In genomic region chr1:43396522-43396921, GRCm38 (mm10) we compare ENCODE assay signal across 23 mouse cellular contexts. TPM values are rescaled to one million over a fixed set of nuclear protein-coding genes. Genes with fewer than 3 reads are reported as not detected.
DNase-seq lines count a peak whose midpoint lies in the region; ATAC-seq lines count a peak whose summit lies in the region.
"Had no signal": no experiment of that assay in that cellular context is flagged by ENCODE, and none has a peak within 500 bp of the region (broad histone marks: within the 10 kb centered on the region; RNA-seq: fewer than 3 reads in every experiment).

No protein-coding gene starts in this region.

- no peak overlapping the region for H3K4me3 ChIP-seq in hindbrain, embryonic 11.5 days (ENCODE audit: low read depth, low read length)
- H3K4me3 ChIP-seq in hindbrain, embryonic 12.5 days: no peak overlapping the region
- H3K4me3 ChIP-seq: embryonic facial prominence, embryonic 12.5 days; forebrain, embryonic 12.5 days; heart, embryonic 10.5 days; left cerebral cortex, adult 2 months; liver, embryonic 15.5 days; midbrain, embryonic 12.5 days; neural tube, embryonic 13.5 days; stomach, embryonic 15.5 days had no signal

- DNase-seq in hindbrain, embryonic 11.5 days (ENCODE audit: low spot score): peak; percentile 8
- DNase-seq in ES-CJ7 (ENCODE audit: low read depth, low spot score) (peak; percentile 34), R1 (ENCODE audit: low read depth, low spot score) (peak; percentile 73)
- DNase-seq in embryo, embryonic 9.5 days (ENCODE audit: extremely low spot score): peak; percentile 30
- DNase-seq in cerebellum, adult 11-12 months: no peak
- no peak for DNase-seq in natural killer cell, adult 2 months (ENCODE audit: low spot score in 2 of 2)
- DNase-seq in lung, postnatal 4 days: no peak
- DNase-seq: gastrocnemius, postnatal 10 days; kidney, adult 11 months; liver; retina, postnatal 1 day; right cerebral cortex, postnatal 4 days; thymus, postnatal 25 days had no signal

- no peak overlapping the region for H3K27ac ChIP-seq in hindbrain, embryonic 11.5 days (ENCODE audit: low read depth, low read length)
- no peak overlapping the region for H3K27ac ChIP-seq in hindbrain, embryonic 12.5 days
- H3K27ac ChIP-seq: embryonic facial prominence, embryonic 12.5 days; forebrain, embryonic 12.5 days; heart, embryonic 10.5 days; left cerebral cortex, adult 2 months; liver, embryonic 15.5 days; midbrain, embryonic 12.5 days; neural tube, embryonic 13.5 days; stomach, embryonic 15.5 days had no signal

- 30% methylated on average over 5 of the region's 5 CpGs for WGBS in hindbrain, embryonic 11.5 days
- 23% methylated on average over 5 of the region's 5 CpGs for WGBS in hindbrain, embryonic 12.5 days

- no peaks in the 10 kb centered on the region for H3K27me3 ChIP-seq in hindbrain, embryonic 11.5 days (ENCODE audit: control insufficient read depth, insufficient read depth, low read length)
- no peaks in the 10 kb centered on the region for H3K27me3 ChIP-seq in hindbrain, embryonic 12.5 days
- H3K27me3 ChIP-seq: embryonic facial prominence, embryonic 12.5 days; forebrain, embryonic 12.5 days; liver, embryonic 15.5 days; midbrain, embryonic 12.5 days; neural tube, embryonic 13.5 days; Patski; stomach, embryonic 15.5 days had no signal

- H3K36me3 ChIP-seq in hindbrain, embryonic 11.5 days (ENCODE audit: control insufficient read depth, insufficient read depth, low read length): no peaks in the 10 kb centered on the region
- H3K36me3 ChIP-seq in hindbrain, embryonic 12.5 days: no peaks in the 10 kb centered on the region
- H3K36me3 ChIP-seq: embryonic facial prominence, embryonic 12.5 days; forebrain, embryonic 12.5 days; heart, embryonic 10.5 days; liver, embryonic 15.5 days; midbrain, embryonic 12.5 days; neural tube, embryonic 13.5 days; stomach, embryonic 15.5 days had no signal

- no peak overlapping the region for H3K9ac ChIP-seq in hindbrain, embryonic 11.5 days (ENCODE audit: low read depth, low read length)
- no peak overlapping the region for H3K9ac ChIP-seq in hindbrain, embryonic 12.5 days
- H3K9ac ChIP-seq: embryonic facial prominence, embryonic 12.5 days; forebrain, embryonic 12.5 days; liver, embryonic 15.5 days; midbrain, embryonic 12.5 days; neural tube, embryonic 13.5 days; stomach, embryonic 15.5 days had no signal

- H3K9me3 ChIP-seq in hindbrain, embryonic 11.5 days (ENCODE audit: control insufficient read depth, low read length): no peaks in the 10 kb centered on the region
- no peaks in the 10 kb centered on the region for H3K9me3 ChIP-seq in hindbrain, embryonic 12.5 days (replicated peaks)
- H3K9me3 ChIP-seq: embryonic facial prominence, embryonic 12.5 days; forebrain, embryonic 12.5 days; heart, embryonic 10.5 days; liver, embryonic 15.5 days; midbrain, embryonic 12.5 days; neural tube, embryonic 13.5 days; stomach, embryonic 15.5 days had no signal

- no peak overlapping the region for H3K4me2 ChIP-seq in hindbrain, embryonic 11.5 days (replicated peaks; ENCODE audit: low read depth, low read length)
- H3K4me2 ChIP-seq in hindbrain, embryonic 12.5 days (replicated peaks): no peak overlapping the region
- H3K4me2 ChIP-seq: embryonic facial prominence, embryonic 12.5 days; forebrain, embryonic 12.5 days; liver, embryonic 15.5 days; midbrain, embryonic 12.5 days; neural tube, embryonic 13.5 days; stomach, embryonic 15.5 days had no signal

- 0 out of 2 replicates have a peak, but pooled peaks cover 2% of the 10 kb centered on the region for H3K4me1 ChIP-seq in hindbrain, embryonic 11.5 days (replicated peaks; ENCODE audit: control insufficient read depth, insufficient read depth, low read length)
- H3K4me1 ChIP-seq in hindbrain, embryonic 12.5 days: peaks cover 4% of the 10 kb centered on the region; the same call in 1 of the 2 replicates
- H3K4me1 ChIP-seq: embryonic facial prominence, embryonic 12.5 days; stomach, embryonic 15.5 days had no signal

- no peak for ATAC-seq in hindbrain, embryonic 11.5 days (ENCODE audit: low FRiP score)
- no peak for ATAC-seq in hindbrain, embryonic 12.5 days (ENCODE audit: low FRiP score)
- ATAC-seq: Patski had no signal

RNA-seq across cellular contexts. Expression of gene Nck2, which starts 47.9 kb away (rescaled TPM):
- 31.9 and 35.5 TPM in 2 replicates for polyA plus RNA-seq in hindbrain, embryonic 11.5 days (2014; fragmentation: Nextera tagmentation; extraction: Ambion mirVana)
- 53.8 and 54.4 TPM in 2 replicates for polyA plus RNA-seq in hindbrain, embryonic 12.5 days (2016; fragmentation: Nextera tagmentation; extraction: Ambion mirVana)

Comparison
In these comparisons a context has a peak if more than half of its experiments do, and no peak if none do; other contexts are left out.
1. DNase-seq: peak in hindbrain, embryonic 11.5 days (single experiment), ES-CJ7 (single experiment), R1 (single experiment) and embryo, embryonic 9.5 days (single experiment); none in cerebellum, adult 11-12 months (single experiment), natural killer cell, adult 2 months (0 of 2) and lung, postnatal 4 days (0 of 2).